Mouse (Mus musculus) heart, embryonic 10.5 days (tissue): ENCODE data around the gene Slc30a5. TPM values are rescaled to one million over a fixed set of nuclear protein-coding genes. Genes with fewer than 3 reads are reported as not detected.
A peak's percentile ranks its signal among the peaks of the same experiment; 100 is the strongest.

Experiments
- DNase-seq: peaks from one replicate; pipeline ENCODE4 v3.0.0-alpha.2; 2017; ENCODE audit warnings: low spot score
- H3K27ac ChIP-seq: fragments of 300-500 bp; sonication (generic); 2 replicates; pipeline ENCODE4 v1.5.1; 2016; ENCODE audit warnings: mild to moderate bottlenecking
- H3K27me3 ChIP-seq: fragments of 300-500 bp; sonication (generic); 2 replicates; pipeline ENCODE4 v1.6.1; 2016; ENCODE audit warnings: mild to moderate bottlenecking; ENCODE audit not compliant: poor library complexity, insufficient read depth, severe bottlenecking
- H3K36me3 ChIP-seq: fragments of 300-500 bp; sonication (generic); 2 replicates; pipeline ENCODE4 v1.6.1; 2016; ENCODE audit warnings: mild to moderate bottlenecking, moderate library complexity
- H3K4me1 ChIP-seq: fragments of 300-500 bp; sonication (generic); 2 replicates; pipeline ENCODE4 v1.6.1; 2016; ENCODE audit warnings: mild to moderate bottlenecking
- H3K4me3 ChIP-seq: fragments of 300-500 bp; sonication (generic); 2 replicates; pipeline ENCODE4 v1.5.1; 2016; ENCODE audit warnings: mild to moderate bottlenecking, moderate library complexity
- H3K9me3 ChIP-seq: fragments of 300-500 bp; sonication (generic); 2 replicates; pipeline ENCODE4 v1.6.1; 2016; ENCODE audit warnings: mild to moderate bottlenecking, moderate library complexity
- WGBS: fragments of 180-500 bp; shearing (Covaris S2); methylation state at CpG from one replicate; pipeline ENCODE4 v1.1.7; 2016; 5-methylcytosine and 5-hydroxymethylcytosine counted together
- polyA plus RNA-seq: library from polyadenylated mRNA; unstranded; fragments of >200 nt; fragmentation: Nextera tagmentation; extraction: Ambion mirVana; gene quantifications from 2 replicates; pipeline ENCODE4 v1.2.1, GENCODE M21; 2016

The Slc30a5 gene
- polyA plus RNA-seq, result 39.0 and 45.6 TPM in 2 replicates

DNA sequence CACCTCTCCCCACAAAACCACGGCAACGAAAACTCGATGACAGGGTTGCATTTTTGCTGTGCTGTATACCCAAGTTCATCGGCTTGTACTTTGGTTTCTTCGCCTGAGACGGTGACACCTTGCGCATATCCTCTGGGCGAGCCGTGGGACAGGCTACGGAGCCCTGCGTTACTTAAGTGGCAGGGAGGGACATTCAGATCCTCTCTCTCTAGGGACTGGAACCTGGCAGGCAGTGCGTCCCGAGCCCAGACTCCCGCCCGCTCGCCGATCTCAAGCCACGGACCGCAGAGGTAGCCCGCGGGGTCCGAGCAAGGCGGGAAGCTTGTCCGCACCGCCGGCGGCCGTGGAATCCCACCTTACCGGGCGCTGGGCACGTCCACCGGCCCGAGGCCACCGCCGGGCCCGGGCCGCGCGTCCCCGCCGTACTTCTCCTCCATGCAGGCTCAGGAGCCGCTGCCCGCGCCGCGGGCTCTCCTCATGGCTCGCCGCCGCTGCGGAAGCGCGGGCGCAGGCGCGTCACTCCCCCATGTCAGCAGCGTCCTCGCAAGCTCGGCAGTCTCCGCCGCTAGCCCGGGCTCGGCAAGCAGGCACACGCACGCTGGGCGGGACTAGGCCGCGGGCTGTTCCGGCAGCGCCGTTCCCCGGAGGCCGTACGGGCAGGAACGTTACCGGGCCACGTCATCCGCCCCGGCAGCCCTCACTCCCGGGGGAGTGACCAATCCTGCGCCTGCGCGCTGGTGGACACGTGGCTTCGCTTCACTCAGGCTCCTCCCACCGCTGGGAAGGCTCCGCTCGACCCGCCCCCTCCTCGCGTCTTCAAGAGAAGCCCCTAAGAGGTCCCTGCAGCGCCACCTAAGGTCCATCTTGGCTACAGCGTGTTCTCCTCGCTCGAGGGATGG, at the start of gene Slc30a5:
Gene Slc30a5 (minus strand): TSS at position 687 of the 899 bp plus-strand sequence.
- Histone ChIP-seq H3K27me3 (peaks cover 9% of the 10 kb centered on the region; the same call in 1 of the 2 replicates), H3K4me3 (peak within 1 kb of the TSS; percentile 98), H3K27ac (peak within 1 kb of the TSS; percentile 98), H3K9me3 (no peaks in the 10 kb centered on the region), H3K4me1 (peaks cover 16% of the 10 kb centered on the region), H3K36me3 (peaks cover 3% of the 10 kb centered on the region; the same call in 1 of the 2 replicates)
- peak; percentile 100 for DNase-seq
- WGBS, result under 1% methylated on average over 94 of the region's 94 CpGs

DNA sequence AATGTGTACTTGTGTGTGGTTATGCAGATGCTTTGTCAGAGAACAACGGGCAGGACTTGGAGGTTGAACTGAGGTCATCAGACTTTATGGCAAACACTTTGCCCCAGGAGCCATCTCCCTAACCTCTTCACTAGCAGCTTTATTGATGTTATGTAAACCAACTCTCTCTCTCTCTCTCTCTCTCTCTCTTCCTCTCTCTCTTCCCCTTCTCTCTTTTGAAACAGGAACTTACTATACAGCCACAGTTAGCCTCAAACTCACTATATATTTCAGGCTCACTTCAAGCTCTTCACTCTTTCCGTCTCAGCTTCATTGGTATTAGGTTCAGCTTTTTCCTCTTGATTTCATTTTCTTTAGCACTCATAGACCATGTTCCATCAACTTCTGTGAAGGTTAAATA, 48.7 kb upstream of the Slc30a5 start:
- WGBS, result 86% methylated on average over 2 of the region's 2 CpGs
- no peak for DNase-seq
- no peak overlapping the region for H3K4me3 ChIP-seq
- no peaks in the 10 kb centered on the region for H3K36me3 ChIP-seq
- no peaks in the 10 kb centered on the region for H3K4me1 ChIP-seq
- H3K9me3 ChIP-seq, result no peaks in the 10 kb centered on the region
- H3K27me3 ChIP-seq, result no peaks in the 10 kb centered on the region
- H3K27ac ChIP-seq, result no peak overlapping the region

DNA sequence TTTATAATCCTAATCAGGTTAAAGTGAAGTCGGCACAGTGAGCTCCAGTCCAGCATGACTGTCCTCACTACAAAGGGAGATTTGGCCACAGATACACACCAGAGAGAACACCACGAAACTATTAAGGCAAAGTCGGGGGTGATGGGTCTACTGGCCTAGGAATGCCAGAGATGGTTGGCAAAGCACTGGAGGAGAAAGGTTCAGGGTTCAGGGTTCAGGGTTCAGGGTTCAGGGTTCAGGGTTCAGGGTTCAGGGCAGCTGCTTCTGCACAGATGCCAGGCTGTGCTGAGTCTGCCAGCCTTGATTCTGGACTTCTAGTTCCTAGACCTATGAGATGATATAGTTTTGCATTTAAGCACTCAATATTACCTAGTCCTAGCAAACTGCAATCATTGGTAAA, 46.6 kb upstream of the Slc30a5 start:
- H3K4me1 ChIP-seq, result no peaks in the 10 kb centered on the region
- H3K27ac ChIP-seq, result no peak overlapping the region
- no peaks in the 10 kb centered on the region for H3K9me3 ChIP-seq
- H3K27me3 ChIP-seq, result no peaks in the 10 kb centered on the region
- H3K4me3 ChIP-seq, result no peak overlapping the region
- WGBS, result 79% methylated on average over 3 of the region's 3 CpGs
- H3K36me3 ChIP-seq, result no peaks in the 10 kb centered on the region
- peak; percentile 16 for DNase-seq

DNA sequence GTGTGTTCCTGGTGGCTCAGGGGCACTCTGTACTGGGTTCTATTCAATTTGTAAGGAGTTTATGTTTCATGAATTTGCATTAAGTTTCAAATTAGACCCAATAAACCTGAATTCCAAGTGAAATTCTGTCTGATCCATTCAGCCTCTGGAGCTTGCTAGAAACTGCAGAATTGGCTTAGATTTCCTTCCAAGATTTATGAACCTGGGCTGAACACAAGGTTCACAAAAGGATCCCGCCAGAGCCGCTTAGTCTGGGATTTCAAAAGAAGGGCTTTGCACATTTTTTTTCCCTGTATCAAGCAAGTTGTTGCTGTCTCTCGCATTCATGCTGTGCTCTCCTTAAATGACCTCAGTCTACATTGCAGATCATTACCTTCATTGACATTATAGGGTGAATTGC, 46.1 kb upstream of the Slc30a5 start:
- no peaks in the 10 kb centered on the region for H3K4me1 ChIP-seq
- H3K27ac ChIP-seq, result no peak overlapping the region
- no peaks in the 10 kb centered on the region for H3K9me3 ChIP-seq
- DNase-seq, result peak; percentile 24
- 84% methylated on average over 3 of the region's 3 CpGs for WGBS
- H3K4me3 ChIP-seq, result no peak overlapping the region
- H3K27me3 ChIP-seq, result no peaks in the 10 kb centered on the region
- no peaks in the 10 kb centered on the region for H3K36me3 ChIP-seq

DNA sequence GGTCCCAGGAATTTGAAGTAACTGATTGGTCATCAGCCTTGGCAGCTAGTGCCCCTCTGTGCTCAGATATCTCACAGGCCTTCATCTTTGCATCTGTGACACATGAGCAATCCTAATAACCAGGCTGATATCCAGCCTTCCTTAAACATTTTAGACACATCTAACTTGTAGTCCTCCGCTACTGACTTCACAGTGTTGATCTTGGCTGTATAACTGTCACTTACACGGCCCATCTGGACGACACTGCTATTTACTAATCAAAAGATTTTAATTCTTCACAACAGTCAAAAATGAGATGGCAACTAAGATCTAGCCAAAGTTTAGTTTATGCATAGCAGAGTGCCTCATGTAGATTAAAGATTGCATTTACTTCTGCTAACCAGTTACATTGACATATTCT, 45.0 kb upstream of the Slc30a5 start:
- Histone ChIP-seq H3K27ac (no peak overlapping the region), H3K9me3 (no peaks in the 10 kb centered on the region), H3K36me3 (no peaks in the 10 kb centered on the region), H3K4me3 (no peak overlapping the region), H3K27me3 (no peaks in the 10 kb centered on the region), H3K4me1 (no peaks in the 10 kb centered on the region)
- no peak for DNase-seq
- WGBS, result 81% methylated on average over 3 of the region's 3 CpGs

DNA sequence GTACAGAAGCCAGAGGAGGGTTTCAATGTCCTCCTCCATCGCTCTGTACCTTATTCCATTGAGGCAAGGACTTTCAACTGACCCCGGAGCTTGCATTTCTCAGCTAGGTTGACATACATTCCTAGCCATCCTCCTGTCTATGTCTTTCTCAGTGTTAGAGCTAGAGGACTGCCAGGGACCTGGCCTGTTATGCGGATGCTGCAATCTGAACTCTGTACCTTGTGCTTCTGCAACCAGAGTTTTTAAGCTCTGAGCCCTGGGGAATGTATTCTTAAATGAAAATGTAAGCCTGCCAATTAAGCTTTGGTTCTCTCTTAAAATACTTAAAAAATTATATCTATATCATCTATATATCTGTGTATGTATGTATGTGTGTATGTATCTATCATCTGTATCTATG, 44.5 kb upstream of the Slc30a5 start:
- H3K27ac ChIP-seq, result no peak overlapping the region
- no peak overlapping the region for H3K4me3 ChIP-seq
- H3K9me3 ChIP-seq, result no peaks in the 10 kb centered on the region
- 83% methylated on average over 3 of the region's 3 CpGs for WGBS
- H3K27me3 ChIP-seq, result no peaks in the 10 kb centered on the region
- peak; percentile 24 for DNase-seq
- H3K36me3 ChIP-seq, result no peaks in the 10 kb centered on the region
- H3K4me1 ChIP-seq, result no peaks in the 10 kb centered on the region

DNA sequence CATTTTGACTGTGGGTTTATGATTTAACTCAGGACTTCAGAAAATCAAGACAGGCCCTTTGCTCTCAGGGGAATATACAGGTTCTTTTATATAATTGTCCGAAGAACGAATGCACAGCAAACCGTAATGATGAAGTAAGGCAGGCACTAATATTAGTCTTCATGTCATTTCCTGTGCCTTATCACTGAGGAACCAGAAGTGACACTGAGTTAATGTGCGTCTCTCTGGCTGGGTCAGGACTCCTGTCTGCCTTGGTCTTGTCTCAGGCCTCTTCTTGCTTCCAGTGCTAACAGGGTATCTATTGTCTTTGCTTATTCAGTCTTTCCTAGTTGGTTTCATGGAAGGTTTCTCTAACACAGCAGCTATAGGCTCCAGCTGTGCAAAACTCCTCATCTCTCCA, 41.9 kb upstream of the Slc30a5 start:
- DNase-seq, result no peak
- 57% methylated on average over 4 of the region's 4 CpGs for WGBS
- no peaks in the 10 kb centered on the region for H3K4me1 ChIP-seq
- no peak overlapping the region for H3K27ac ChIP-seq
- H3K27me3 ChIP-seq, result no peaks in the 10 kb centered on the region
- no peaks in the 10 kb centered on the region for H3K9me3 ChIP-seq
- no peak overlapping the region for H3K4me3 ChIP-seq
- H3K36me3 ChIP-seq, result no peaks in the 10 kb centered on the region

DNA sequence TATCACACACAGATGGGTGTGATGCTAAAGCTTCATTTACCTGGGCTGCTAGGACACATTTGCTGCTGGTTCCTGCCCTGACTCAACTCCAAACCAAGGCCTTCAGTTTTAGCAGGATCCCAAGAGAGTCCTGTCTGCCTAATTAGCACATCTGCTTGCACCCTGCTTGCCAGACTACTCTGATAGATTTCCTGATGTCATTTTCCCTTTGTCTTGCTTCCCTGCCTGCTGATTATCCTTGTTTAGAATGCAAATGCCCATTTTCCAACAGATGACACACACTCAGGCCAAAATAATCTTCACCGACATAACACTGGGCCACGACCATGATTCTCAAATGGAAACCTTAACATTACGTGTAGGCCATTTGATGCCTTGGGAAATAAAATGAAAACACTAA, 41.4 kb upstream of the Slc30a5 start:
- H3K36me3 ChIP-seq, result no peaks in the 10 kb centered on the region
- 70% methylated on average over 3 of the region's 3 CpGs for WGBS

DNA sequence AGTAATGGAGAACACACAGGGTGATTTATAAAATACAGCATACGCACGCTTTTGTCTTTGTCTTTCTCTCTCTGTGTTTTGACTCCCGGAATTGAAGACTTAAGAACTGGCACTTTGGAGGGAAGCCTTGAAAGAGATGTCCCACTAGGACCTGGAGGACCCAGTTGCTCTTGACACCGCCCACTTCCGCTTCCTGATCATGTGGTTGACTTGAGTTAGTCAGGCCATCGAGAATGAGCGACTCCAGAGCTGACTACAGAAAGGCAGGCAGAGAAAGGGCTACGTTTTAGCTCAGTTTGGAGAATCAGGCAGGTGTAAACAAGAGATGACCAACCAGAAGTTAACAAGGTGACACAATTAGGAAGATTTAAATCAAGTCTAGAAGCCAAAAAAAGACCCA, 40.3 kb upstream of the Slc30a5 start:
- H3K4me1 ChIP-seq, result no peaks in the 10 kb centered on the region
- WGBS, result 80% methylated on average over 8 of the region's 8 CpGs
- no peak overlapping the region for H3K27ac ChIP-seq
- H3K9me3 ChIP-seq, result no peaks in the 10 kb centered on the region
- H3K27me3 ChIP-seq, result no peaks in the 10 kb centered on the region
- no peak overlapping the region for H3K4me3 ChIP-seq
- DNase-seq, result no peak
- H3K36me3 ChIP-seq, result no peaks in the 10 kb centered on the region

More for the DNA sequence above, 41.4 kb upstream of the Slc30a5 start:
- H3K9me3 ChIP-seq, result no peaks in the 10 kb centered on the region
- no peak overlapping the region for H3K27ac ChIP-seq
- no peak for DNase-seq
- H3K4me3 ChIP-seq, result no peak overlapping the region
- H3K27me3 ChIP-seq, result no peaks in the 10 kb centered on the region
- no peaks in the 10 kb centered on the region for H3K4me1 ChIP-seq

DNA sequence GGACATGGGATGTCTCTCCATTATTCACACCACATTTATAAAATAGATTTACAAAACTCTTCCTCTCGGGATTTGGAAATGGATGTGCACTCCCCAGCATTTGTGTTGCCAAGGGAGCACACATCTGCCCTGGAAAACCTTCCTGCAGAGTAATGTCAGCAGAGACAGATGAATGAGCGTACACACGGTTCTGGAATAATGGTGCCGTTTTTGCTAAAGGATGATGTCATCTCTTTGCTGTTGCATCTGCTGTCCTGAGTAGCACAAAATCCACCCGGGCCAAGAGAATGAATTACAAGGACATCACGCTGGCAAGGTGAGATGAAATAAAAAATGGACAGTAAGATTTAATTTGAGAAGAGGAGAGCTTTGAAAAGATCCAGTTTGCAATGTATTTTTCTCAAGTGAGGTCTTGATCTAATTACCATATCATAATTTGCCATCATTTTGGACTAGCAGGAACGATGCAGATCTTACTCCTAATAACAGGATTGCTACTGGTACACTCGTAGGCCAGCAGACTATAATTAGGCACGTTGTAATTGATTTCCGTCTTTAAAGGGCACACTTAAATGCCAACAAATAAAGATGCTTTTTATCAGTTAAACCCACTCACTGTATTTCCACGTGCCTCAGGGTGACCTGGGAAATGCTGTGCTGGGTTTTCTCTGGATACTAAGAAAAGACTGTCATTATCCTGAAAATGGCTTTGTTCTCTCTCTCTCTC, 38.4 kb upstream of the Slc30a5 start:
- Histone ChIP-seq H3K27ac (no peak overlapping the region), H3K36me3 (no peaks in the 10 kb centered on the region), H3K9me3 (no peaks in the 10 kb centered on the region), H3K27me3 (no peaks in the 10 kb centered on the region), H3K4me1 (peaks cover 9% of the 10 kb centered on the region; the same call in 1 of the 2 replicates), H3K4me3 (no peak overlapping the region)
- no peak for DNase-seq
- 67% methylated on average over 11 of the region's 11 CpGs for WGBS

DNA sequence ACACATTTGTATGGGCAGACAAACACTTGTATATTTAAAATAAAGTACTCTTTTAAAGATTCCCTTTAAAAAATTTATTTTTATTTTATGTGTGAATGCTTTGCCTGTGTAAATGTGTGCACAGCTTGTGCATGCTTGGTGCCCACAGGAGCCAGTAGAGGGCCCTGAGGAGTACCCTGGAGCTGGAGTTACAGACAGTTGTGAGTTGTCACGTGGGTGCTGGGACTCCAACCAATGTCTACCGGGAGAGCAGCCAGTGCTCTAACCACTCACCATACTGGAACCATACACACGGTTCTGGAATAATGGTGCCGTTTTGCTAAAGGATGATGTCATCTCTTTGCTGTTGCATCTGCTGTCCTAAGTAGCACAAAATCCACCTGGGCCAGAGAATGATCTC, 36.6 kb upstream of the Slc30a5 start:
- Histone ChIP-seq H3K27me3 (no peaks in the 10 kb centered on the region), H3K27ac (no peak overlapping the region), H3K4me3 (no peak overlapping the region), H3K4me1 (peaks cover 18% of the 10 kb centered on the region; the same call in 1 of the 2 replicates), H3K9me3 (no peaks in the 10 kb centered on the region), H3K36me3 (no peaks in the 10 kb centered on the region)
- 69% methylated on average over 4 of the region's 4 CpGs for WGBS
- no peak for DNase-seq

DNA sequence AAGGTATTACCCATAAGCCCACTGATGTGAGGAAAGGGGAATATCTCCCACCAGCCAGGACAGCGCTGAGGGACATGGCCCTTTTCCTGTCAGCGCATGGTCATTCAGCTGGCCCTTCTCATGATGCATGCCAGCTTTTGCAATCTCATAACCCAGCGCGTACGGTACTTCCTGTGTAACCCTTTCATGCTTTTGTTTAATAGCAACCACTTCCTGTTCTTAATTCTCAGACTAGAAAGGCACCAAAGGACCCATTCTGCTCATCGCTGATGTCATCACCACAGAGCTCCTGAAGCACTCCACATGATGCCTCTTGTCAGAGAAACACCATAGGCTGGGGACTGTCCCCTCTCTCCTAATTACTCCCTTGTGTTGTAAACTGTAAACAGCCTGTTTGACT, 33.1 kb upstream of the Slc30a5 start:
- WGBS, result 58% methylated on average over 6 of the region's 6 CpGs

DNA sequence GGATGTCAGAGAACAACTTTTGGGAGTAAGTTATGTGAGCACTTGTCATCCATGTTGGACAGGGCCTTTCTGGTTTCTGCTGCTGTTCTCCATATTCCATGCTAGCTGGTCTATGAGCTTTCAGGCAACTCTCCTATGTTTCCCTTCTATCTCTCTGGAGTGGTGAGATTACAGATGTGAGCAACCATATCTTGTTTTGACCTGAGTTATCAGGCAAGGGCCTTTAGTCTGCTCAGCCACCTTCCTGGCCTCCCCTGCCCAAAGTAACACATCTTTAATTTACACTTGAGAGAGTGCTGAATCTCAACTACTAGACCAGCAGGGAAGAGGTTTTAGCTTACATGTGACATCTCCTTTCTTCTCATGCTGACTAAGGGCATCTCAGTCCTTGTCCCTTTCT, 32.5 kb upstream of the Slc30a5 start:
- no peaks in the 10 kb centered on the region for H3K36me3 ChIP-seq
- H3K27ac ChIP-seq, result no peak overlapping the region
- H3K4me3 ChIP-seq, result no peak overlapping the region
- H3K4me1 ChIP-seq, result peaks cover 18% of the 10 kb centered on the region; the same call in 1 of the 2 replicates
- no peak for DNase-seq
- no peaks in the 10 kb centered on the region for H3K9me3 ChIP-seq
- H3K27me3 ChIP-seq, result no peaks in the 10 kb centered on the region

More for the DNA sequence above, 33.1 kb upstream of the Slc30a5 start:
- no peaks in the 10 kb centered on the region for H3K36me3 ChIP-seq
- no peak overlapping the region for H3K4me3 ChIP-seq
- no peaks in the 10 kb centered on the region for H3K9me3 ChIP-seq
- peaks cover 18% of the 10 kb centered on the region; the same call in 1 of the 2 replicates for H3K4me1 ChIP-seq
- no peak overlapping the region for H3K27ac ChIP-seq
- no peaks in the 10 kb centered on the region for H3K27me3 ChIP-seq
- DNase-seq, result no peak
